Mouse (Mus musculus) spleen, adult 2 months (tissue): ENCODE measurements around the gene Rfk.

Experiments
- CTCF ChIP-seq: fragments of 200-500 bp; IDR thresholded peaks from 2 replicates; pipeline ENCODE4 v1.5.1; 2011; ENCODE audit warnings: mild to moderate bottlenecking, inconsistent platforms; ENCODE audit not compliant: insufficient read depth, insufficient read length, insufficient replicate concordance; ENCODE audit errors: extremely low read depth
- POLR2A ChIP-seq: fragments of 200-500 bp; IDR thresholded peaks from 2 replicates; pipeline ENCODE4 v1.6.1; 2011; ENCODE audit warnings: low read depth, low read length, inconsistent platforms

GRCm38 (mm10) chr19:17423306-17423705 is 29.5 kb downstream of the Rfk start:
- TF ChIP-seq CTCF (no peak), POLR2A (no peak)
